In the genomic region with DNA sequence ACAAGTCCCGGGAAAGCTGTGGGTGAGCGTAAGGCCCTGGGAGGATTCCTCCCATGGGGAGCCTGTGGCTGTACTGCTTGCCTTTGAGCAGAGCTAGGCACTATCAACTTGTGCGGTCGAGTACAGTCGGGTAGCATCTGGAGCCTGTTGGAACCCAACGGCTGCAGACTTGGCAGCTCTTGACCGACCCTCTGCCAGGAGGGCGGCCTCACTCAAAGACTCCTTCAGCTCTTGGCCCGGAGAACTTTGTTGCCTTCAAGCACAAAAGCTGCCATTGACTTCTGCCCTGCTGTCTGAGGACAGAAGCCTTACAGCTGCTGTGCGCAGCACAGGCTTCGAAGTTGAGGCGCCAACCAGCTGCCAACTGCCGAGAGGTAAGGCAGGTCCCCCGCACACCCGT, we compare ENCODE assay signal across 21 mouse cellular contexts. TPM values are rescaled to one million over a fixed set of nuclear protein-coding genes. Genes with fewer than 3 reads are reported as not detected.
DNase-seq lines count a peak whose midpoint lies in the region; ATAC-seq lines count a peak whose summit lies in the region.
"Had no signal": no experiment of that assay in that cellular context is flagged by ENCODE, and none has a peak within 500 bp of the region (broad histone marks: within the 10 kb centered on the region; RNA-seq: fewer than 3 reads in every experiment).

No protein-coding gene starts in this region.

- H3K27ac ChIP-seq in intestine, embryonic 15.5 days, result no peak overlapping the region
- H3K27ac ChIP-seq: heart, embryonic 15.5 days; macrophage; midbrain, embryonic 13.5 days had no signal

- H3K4me3 ChIP-seq in intestine, embryonic 15.5 days (replicated peaks), result no peak overlapping the region
- H3K4me3 ChIP-seq: heart, embryonic 15.5 days; midbrain, embryonic 13.5 days had no signal

- peak; percentile 41 for DNase-seq in left cerebral cortex, postnatal 4 days
- DNase-seq in left cerebral cortex, postnatal 14 days (ENCODE audit: low spot score in 2 of 2), result no peak
- DNase-seq in heart, postnatal 4 days, result peak; percentile 64
- peak; percentile 79 to 84 for DNase-seq in kidney, postnatal 4 days
- DNase-seq in lung, postnatal 36 days, result peak; percentile 63
- DNase-seq in layer of hippocampus, adult 8-10 months (ENCODE audit: low spot score in 2 of 2), result no peak
- DNase-seq: cerebellum, adult 18-20 months; liver had no signal

- H3K4me1 ChIP-seq in intestine, embryonic 15.5 days (replicated peaks), result peaks cover 3% of the 10 kb centered on the region; the same call in 1 of the 2 replicates
- H3K4me1 ChIP-seq: midbrain, embryonic 13.5 days had no signal

- no peak for ATAC-seq in intestine, embryonic 15.5 days
- ATAC-seq in megakaryocyte progenitor cell, adult 5-6 weeks (replicated peaks; ENCODE audit: poor library complexity), result no peak
- ATAC-seq: forebrain, embryonic 16.5 days; hindbrain, embryonic 16.5 days; midbrain, embryonic 13.5 days had no signal

- H3K9me3 ChIP-seq in intestine, embryonic 15.5 days, result no peaks in the 10 kb centered on the region
- H3K9me3 ChIP-seq: heart, embryonic 15.5 days; midbrain, embryonic 13.5 days had no signal

- H3K27me3 ChIP-seq in intestine, embryonic 15.5 days (replicated peaks), result peaks cover 8% of the 10 kb centered on the region; the same call in 1 of the 2 replicates

- no peak overlapping the region for H3K4me2 ChIP-seq in intestine, embryonic 15.5 days (replicated peaks)
- H3K4me2 ChIP-seq: heart, embryonic 15.5 days; midbrain, embryonic 13.5 days had no signal

- no peaks in the 10 kb centered on the region for H3K36me3 ChIP-seq in intestine, embryonic 15.5 days
- H3K36me3 ChIP-seq: heart, embryonic 15.5 days; midbrain, embryonic 13.5 days had no signal

- intact Hi-C loops in left cerebral cortex, postnatal 4 days (cut with DNase I), result no loop called here
- intact Hi-C loops in left cerebral cortex, postnatal 14 days (cut with DNase I), result no loop called here

- WGBS in intestine, embryonic 15.5 days, result 82% methylated on average over 15 of the region's 15 CpGs

- no peak overlapping the region for H3K9ac ChIP-seq in intestine, embryonic 15.5 days
- H3K9ac ChIP-seq: heart, embryonic 15.5 days; midbrain, embryonic 13.5 days had no signal

RNA-seq across cellular contexts. Expression of gene 1700018B08Rik, which starts 15.3 kb away (rescaled TPM):
- total RNA-seq in left cerebral cortex, postnatal 4 days (2021), result not detected
- not detected for total RNA-seq in left cerebral cortex, postnatal 14 days (2021)
- not detected for total RNA-seq in heart, postnatal 4 days (2021)
- not detected for total RNA-seq in layer of hippocampus, adult 8-10 months (2022)
- not detected in 2 replicates for polyA plus RNA-seq in intestine, embryonic 15.5 days (2015; fragmentation: Nextera tagmentation; extraction: Ambion mirVana)
- total RNA-seq in megakaryocyte progenitor cell, adult 5-6 weeks (2015), result not detected in 2 replicates
- total RNA-seq in megakaryocyte progenitor cell, adult 5-6 weeks (2017), result not detected in 2 replicates
- total RNA-seq: adrenal gland, adult 18-20 months; gastrocnemius, adult 8-10 months; layer of hippocampus, adult 18-20 months; left cerebral cortex, postnatal 10 days had no signal
- polyA plus RNA-seq: embryonic facial prominence, embryonic 11.5 days; forebrain, embryonic 16.5 days; heart, embryonic 15.5 days; hindbrain, embryonic 16.5 days; macrophage; midbrain, embryonic 13.5 days; thymus, postnatal 0 days had no signal

RNA-seq across cellular contexts. Expression of gene Fbxo31, which starts 49.8 kb away (rescaled TPM):
- total RNA-seq in left cerebral cortex, postnatal 4 days (2021), result 10 to 100 TPM; 64.1 to 67.3 TPM
- 100 to 1,000 TPM; 101 to 104 TPM for total RNA-seq in left cerebral cortex, postnatal 14 days (2021)
- total RNA-seq in heart, postnatal 4 days (2021), result 10 to 100 TPM; 13.8 to 17.3 TPM
- total RNA-seq in layer of hippocampus, adult 8-10 months (2022), result 100 to 1,000 TPM in 3 of 4 experiments, 10 to 100 TPM in 1; 96.9 to 103 (median 102) TPM
- polyA plus RNA-seq in intestine, embryonic 15.5 days (2015; fragmentation: Nextera tagmentation; extraction: Ambion mirVana), result 13.2 and 14.0 TPM in 2 replicates
- 6.0 and 6.6 TPM in 2 replicates for total RNA-seq in megakaryocyte progenitor cell, adult 5-6 weeks (2015)
- 6.9 and 7.1 TPM in 2 replicates for total RNA-seq in megakaryocyte progenitor cell, adult 5-6 weeks (2017)

Comparison
In these comparisons a context has a peak if more than half of its experiments do, and no peak if none do; other contexts are left out.
1. DNase-seq: peak in left cerebral cortex, postnatal 4 days (single experiment), heart, postnatal 4 days (single experiment), kidney, postnatal 4 days (2 of 2) and lung, postnatal 36 days (single experiment); none in left cerebral cortex, postnatal 14 days (0 of 2) and layer of hippocampus, adult 8-10 months (0 of 2).